Mouse (Mus musculus) stomach, embryonic 16.5 days (tissue): ENCODE results near the gene Adcy6. TPM values are rescaled to one million over a fixed set of nuclear protein-coding genes. Genes with fewer than 3 reads are reported as not detected.

Experiments
- ATAC-seq: fragments of 200-750 bp; cut with Nextera tagmentation; 2 replicates; pipeline ENCODE4 v1.8.0; 2017; ENCODE audit warnings: moderate number of reproducible peaks, moderate TSS enrichment; ENCODE audit not compliant: insufficient read depth, low FRiP score
- H3K27ac ChIP-seq: fragments of 300-500 bp; sonication (generic); 2 replicates; pipeline ENCODE4 v1.5.1; 2014; ENCODE audit warnings: low read length
- H3K27me3 ChIP-seq: fragments of 300-500 bp; sonication (generic); 2 replicates; pipeline ENCODE4 v1.6.1; 2014; ENCODE audit warnings: low read length, control low read depth, mixed read lengths; ENCODE audit not compliant: control insufficient read depth, insufficient read depth
- H3K36me3 ChIP-seq: fragments of 300-500 bp; sonication (generic); 2 replicates; pipeline ENCODE4 v1.6.1; 2014; ENCODE audit warnings: low read length; ENCODE audit not compliant: control insufficient read depth, insufficient read depth
- H3K4me1 ChIP-seq: fragments of 300-500 bp; sonication (generic); 2 replicates; pipeline ENCODE4 v1.6.1; 2014; ENCODE audit warnings: low read length, control low read depth, mixed read lengths; ENCODE audit not compliant: control insufficient read depth, insufficient read depth
- H3K4me2 ChIP-seq: fragments of 300-500 bp; sonication (generic); 2 replicates; pipeline ENCODE4 v1.6.1; 2014; ENCODE audit warnings: low read depth, low read length, mixed read lengths
- H3K4me3 ChIP-seq: fragments of 300-500 bp; sonication (generic); replicated peaks from 2 replicates; pipeline ENCODE4 v1.5.1; 2014; ENCODE audit warnings: mild to moderate bottlenecking, low read length
- H3K9ac ChIP-seq: fragments of 300-500 bp; sonication (generic); 2 replicates; pipeline ENCODE4 v1.6.1; 2014; ENCODE audit warnings: low read length
- H3K9me3 ChIP-seq: fragments of 300-500 bp; sonication (generic); replicated peaks from 2 replicates; pipeline ENCODE4 v1.6.1; 2016; ENCODE audit warnings: low read length, control low read depth; ENCODE audit not compliant: control insufficient read depth
- WGBS: fragments of 180-500 bp; shearing (Covaris S2); extraction: QIAGEN DNeasy Blood & Tissue Kit; methylation state at CpG from one replicate; pipeline ENCODE4 v1.1.7; 2014; 5-methylcytosine and 5-hydroxymethylcytosine counted together
- polyA plus RNA-seq: library from polyadenylated mRNA; unstranded; fragments of >200 nt; fragmentation: Nextera tagmentation; extraction: Ambion mirVana; gene quantifications from 2 replicates; pipeline ENCODE4 v1.2.1, GENCODE M21; 2015

The Adcy6 gene
- polyA plus RNA-seq, 1 experiment from 2014 or later: 17.8 TPM

DNA sequence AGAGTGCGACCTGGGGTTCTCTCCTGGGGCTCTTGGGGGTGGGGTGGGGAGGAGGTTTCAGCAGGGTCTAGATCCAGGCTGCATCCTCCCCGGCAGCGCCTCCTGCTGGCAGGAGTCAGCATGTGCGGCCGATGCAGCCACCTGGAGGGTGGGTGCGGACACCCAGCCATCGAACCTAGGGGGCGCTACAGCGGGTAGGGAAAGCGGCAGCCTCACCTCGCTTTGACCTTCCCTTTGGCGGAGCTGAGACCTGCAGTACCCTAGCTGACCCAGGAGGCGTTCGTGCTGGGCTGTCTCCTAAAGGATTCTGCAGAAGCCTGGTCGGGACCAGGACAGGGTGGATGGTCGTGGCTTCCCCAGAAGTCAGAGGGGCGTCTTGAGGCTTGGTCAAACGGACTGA lies 21.6 kb upstream of the Adcy6 start:
- Histone ChIP-seq H3K4me2 (peak overlapping the region; percentile 95), H3K9me3 (no peaks in the 10 kb centered on the region), H3K9ac (peak overlapping the region; percentile 74), H3K27ac (peak overlapping the region; percentile 74), H3K4me1 (peaks cover 53% of the 10 kb centered on the region), H3K4me3 (peak overlapping the region; percentile 75), H3K27me3 (peaks cover 16% of the 10 kb centered on the region), H3K36me3 (no peaks in the 10 kb centered on the region)
- ATAC-seq: no peak
- under 1% methylated on average over 18 of the region's 18 CpGs for WGBS

DNA sequence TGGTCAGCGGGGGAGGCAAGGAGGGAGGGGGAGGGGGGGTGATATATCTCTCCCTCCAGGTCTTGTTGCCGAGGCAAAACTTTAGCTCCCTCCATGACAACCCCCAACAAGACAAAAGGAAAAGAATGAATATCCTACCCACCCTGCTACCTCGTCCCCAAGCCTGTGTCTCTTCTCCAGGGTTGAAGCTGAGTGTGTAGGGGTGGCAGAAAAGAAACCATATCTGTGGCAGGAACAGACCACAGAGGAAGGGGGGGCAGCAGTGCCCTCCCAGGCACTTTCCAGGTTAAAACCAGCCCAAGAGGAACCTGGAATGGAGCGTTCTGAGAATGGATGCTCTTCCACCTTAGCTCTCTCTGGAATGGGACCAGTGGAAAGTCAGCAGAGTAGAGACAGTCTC lies 20.7 kb upstream of the Adcy6 start, which contains the start of gene Cacnb3:
Gene Cacnb3 (plus strand): TSS at position 301 of the 400 bp plus-strand sequence.
- Histone ChIP-seq H3K27ac (peak within 1 kb of the TSS; percentile 74), H3K4me3 (peak within 1 kb of the TSS; percentile 75), H3K36me3 (no peaks in the 10 kb centered on the region), H3K9ac (peak within 1 kb of the TSS; percentile 74), H3K4me1 (peaks cover 44% of the 10 kb centered on the region), H3K9me3 (no peaks in the 10 kb centered on the region), H3K4me2 (peak within 1 kb of the TSS; percentile 95), H3K27me3 (peaks cover 16% of the 10 kb centered on the region)
- no peak for ATAC-seq
- WGBS: 45% methylated on average over 4 of the region's 4 CpGs

DNA sequence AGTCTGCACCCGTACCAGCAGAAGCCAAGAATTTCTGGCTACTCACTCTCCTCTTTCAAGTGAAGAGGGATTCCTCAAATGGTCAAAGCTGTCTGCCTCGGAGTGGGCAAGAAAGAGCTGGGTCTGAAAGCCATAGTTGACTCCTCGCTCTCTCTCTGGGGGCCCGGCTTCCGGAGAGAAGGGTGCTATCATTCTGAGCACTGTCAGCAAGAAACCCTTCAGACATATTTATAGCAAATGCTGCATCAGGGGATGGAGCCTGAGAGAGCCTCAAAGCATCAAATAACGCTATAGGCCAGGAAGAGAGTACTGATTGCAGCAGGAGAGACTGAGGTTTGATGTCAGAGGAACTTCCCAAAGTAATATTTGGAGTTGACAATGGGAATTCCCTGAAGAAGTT lies 19.6 kb upstream of the Adcy6 start:
- no peaks in the 10 kb centered on the region for H3K36me3 ChIP-seq
- peak overlapping the region; percentile 11; the same call in 1 of the 2 replicates for H3K27ac ChIP-seq
- H3K4me3 ChIP-seq: no peak overlapping the region
- WGBS: 45% methylated on average over 6 of the region's 6 CpGs
- ATAC-seq: no peak
- peaks cover 43% of the 10 kb centered on the region for H3K4me1 ChIP-seq
- H3K9me3 ChIP-seq: no peaks in the 10 kb centered on the region
- H3K27me3 ChIP-seq: peaks cover 16% of the 10 kb centered on the region
- H3K4me2 ChIP-seq: 0 out of 2 replicates have a peak overlapping the region, but pooled peaks have one; percentile 49
- 0 out of 2 replicates have a peak overlapping the region, but pooled peaks have one; percentile 60 for H3K9ac ChIP-seq

DNA sequence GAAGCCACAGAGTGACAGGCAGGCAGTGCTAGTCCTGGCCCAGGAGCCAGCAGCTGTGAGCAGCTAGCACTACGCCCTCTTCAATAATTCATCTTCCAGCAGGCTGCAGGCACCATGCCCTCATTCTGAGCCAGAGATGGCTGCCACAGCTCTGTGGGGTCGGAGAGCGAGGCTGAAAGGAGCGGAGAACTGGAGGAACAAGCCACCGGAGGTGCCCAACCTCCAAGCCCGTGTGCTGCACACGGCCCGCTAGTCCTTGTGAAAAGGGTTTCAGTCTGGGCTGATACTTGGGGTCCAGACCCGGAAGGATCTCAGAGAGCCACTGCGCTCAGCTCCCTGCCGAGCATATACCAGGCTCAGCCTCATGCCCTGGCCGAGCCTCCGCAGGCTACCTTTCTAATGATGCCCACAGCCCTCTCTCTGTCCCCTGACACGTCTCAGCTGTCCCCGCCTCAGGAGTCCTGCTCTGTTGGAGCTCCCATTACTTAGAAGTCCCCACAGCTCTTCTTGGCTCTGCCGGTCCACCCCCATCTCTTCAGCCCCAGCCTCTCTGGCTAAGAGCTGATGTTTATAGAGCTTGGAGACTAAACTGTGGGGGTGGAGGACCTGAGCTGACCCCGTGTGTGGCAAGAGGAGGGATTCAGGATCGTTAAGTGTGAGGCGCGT lies 18.8 kb upstream of the Adcy6 start:
- H3K4me2 ChIP-seq: peak overlapping the region; percentile 49
- H3K9ac ChIP-seq: peak overlapping the region; percentile 60
- WGBS: 15% methylated on average over 20 of the region's 20 CpGs
- peak overlapping the region; percentile 14; the same call in 1 of the 2 replicates for H3K4me3 ChIP-seq
- peak overlapping the region; percentile 11 for H3K27ac ChIP-seq
- ATAC-seq: peak; percentile 12; the same call in 1 of the 2 replicates
- H3K36me3 ChIP-seq: no peaks in the 10 kb centered on the region
- peaks cover 16% of the 10 kb centered on the region for H3K27me3 ChIP-seq
- H3K4me1 ChIP-seq: peaks cover 38% of the 10 kb centered on the region
- H3K9me3 ChIP-seq: no peaks in the 10 kb centered on the region; the same call in 1 of the 2 replicates

DNA sequence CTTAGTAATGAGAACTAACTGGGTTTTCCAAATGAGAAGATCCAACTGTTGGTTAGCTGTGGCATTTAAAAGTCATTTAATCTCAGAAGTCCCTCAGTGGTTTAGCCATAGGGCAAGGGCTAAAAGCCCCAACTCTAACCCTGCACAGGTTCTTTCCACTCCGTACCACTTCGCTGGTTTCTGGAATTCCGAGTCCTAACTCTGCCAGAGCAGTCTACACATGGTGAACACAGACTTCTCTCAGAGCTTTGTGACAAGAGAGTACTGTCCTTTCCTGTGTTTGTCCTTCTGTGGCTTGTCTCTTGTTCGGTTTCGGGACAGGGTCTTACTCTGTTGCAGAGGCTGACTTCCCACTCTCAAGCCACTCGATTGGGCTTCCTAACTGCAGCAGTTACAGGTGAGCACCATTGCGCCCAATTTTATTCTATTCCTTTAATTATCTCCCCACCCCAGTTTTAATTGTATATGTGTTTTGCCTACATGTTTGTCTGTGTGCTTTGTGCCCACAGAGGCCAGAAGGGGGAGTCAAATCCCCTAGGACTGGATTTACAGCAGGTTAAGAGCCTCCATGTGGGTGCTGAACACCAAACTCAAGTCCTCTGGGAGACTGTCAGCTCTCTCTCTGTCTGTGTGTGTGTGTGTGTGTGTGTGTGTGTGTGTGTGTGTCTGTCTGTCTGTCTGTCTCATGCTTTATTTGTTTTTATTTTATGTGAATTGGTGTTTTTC lies 16.8 kb upstream of the Adcy6 start:
- ATAC-seq: no peak
- Histone ChIP-seq H3K27me3 (0 out of 2 replicates have a peak, but pooled peaks cover 8% of the 10 kb centered on the region), H3K4me1 (peaks cover 21% of the 10 kb centered on the region), H3K4me3 (no peak overlapping the region), H3K4me2 (no peak overlapping the region), H3K9me3 (no peaks in the 10 kb centered on the region; the same call in 1 of the 2 replicates), H3K27ac (no peak overlapping the region), H3K36me3 (no peaks in the 10 kb centered on the region), H3K9ac (no peak overlapping the region)
- 77% methylated on average over 7 of the region's 7 CpGs for WGBS

DNA sequence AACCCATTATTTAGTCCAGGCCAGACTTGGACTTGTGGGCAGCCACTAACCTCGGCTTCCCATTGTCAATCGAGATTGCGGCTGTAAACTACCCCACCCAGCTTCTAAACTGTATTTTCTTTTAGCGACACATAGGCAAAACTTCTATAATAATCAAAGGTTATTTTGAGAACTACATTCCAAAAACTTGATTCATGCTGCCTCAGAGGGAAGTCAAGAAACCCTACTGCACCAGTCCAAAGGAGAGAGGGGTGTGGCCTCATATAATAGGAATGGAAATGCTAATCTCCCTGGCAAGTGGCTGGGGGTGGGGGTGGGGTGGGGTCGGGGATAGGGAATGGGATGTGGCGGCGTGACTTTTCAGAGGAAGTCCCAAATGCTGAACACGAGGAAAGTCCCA lies 16.2 kb upstream of the Adcy6 start:
- Histone ChIP-seq H3K4me2 (no peak overlapping the region), H3K27ac (no peak overlapping the region), H3K9me3 (no peaks in the 10 kb centered on the region; the same call in 1 of the 2 replicates), H3K4me1 (peaks cover 16% of the 10 kb centered on the region), H3K9ac (no peak overlapping the region), H3K27me3 (0 out of 2 replicates have a peak, but pooled peaks cover 8% of the 10 kb centered on the region), H3K36me3 (no peaks in the 10 kb centered on the region), H3K4me3 (no peak overlapping the region)
- no peak for ATAC-seq
- WGBS: 18% methylated on average over 8 of the region's 8 CpGs

DNA sequence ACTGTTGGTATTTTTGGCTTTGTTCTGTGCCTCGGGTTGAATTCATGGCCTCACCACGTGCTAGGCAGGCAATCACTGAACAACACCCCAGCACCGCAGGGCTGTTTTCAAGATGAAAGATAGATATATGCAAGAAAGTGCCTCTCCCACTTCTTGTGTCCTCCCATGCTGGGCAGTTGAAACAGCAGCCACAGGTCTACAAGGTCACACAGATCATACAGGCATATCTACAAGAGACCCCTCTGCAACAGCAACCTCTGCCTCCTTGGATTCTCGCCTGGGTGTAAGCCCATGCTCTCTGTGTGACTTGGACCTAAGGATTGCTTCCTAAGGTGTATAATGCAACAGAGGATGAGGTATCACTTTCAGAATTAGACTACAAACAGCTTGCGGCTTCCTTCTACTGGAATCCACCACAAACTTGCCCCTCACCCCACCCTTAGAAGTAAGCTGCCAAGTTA lies 13.5 kb upstream of the Adcy6 start:
- H3K9ac ChIP-seq: no peak overlapping the region
- H3K27me3 ChIP-seq: no peaks in the 10 kb centered on the region; the same call in 1 of the 2 replicates
- H3K4me2 ChIP-seq: no peak overlapping the region
- peak overlapping the region; percentile 10 for H3K27ac ChIP-seq
- no peak overlapping the region for H3K4me3 ChIP-seq
- whole genome bisulfite sequencing: 50% methylated on average over 5 of the region's 5 CpGs
- peaks cover 5% of the 10 kb centered on the region for H3K4me1 ChIP-seq
- H3K9me3 ChIP-seq: no peaks in the 10 kb centered on the region; the same call in 1 of the 2 replicates
- no peak for ATAC-seq
- no peaks in the 10 kb centered on the region for H3K36me3 ChIP-seq

DNA sequence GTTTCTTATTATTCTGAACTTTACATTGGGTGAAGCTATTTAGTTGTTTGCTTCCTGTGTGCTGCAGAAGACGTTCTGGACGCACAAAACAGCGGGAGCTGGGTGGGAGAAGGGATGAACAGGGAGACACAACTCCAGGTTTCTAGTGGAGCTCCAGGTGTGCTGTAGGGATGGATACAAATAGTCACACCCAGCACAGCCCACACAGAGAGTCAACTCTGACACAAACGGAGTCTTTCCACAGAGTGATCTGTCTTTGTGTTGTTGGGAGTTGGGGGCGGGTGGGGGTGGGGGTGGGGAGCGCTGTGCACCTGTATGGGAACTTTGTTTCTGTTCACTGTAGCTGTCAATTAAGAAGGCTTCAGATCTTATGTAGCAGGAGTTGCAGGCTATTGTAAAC lies 12.8 kb upstream of the Adcy6 start:
- no peak overlapping the region for H3K27ac ChIP-seq
- WGBS: 17% methylated on average over 6 of the region's 6 CpGs
- no peaks in the 10 kb centered on the region; the same call in 1 of the 2 replicates for H3K9me3 ChIP-seq
- no peaks in the 10 kb centered on the region; the same call in 1 of the 2 replicates for H3K4me1 ChIP-seq
- ATAC-seq: no peak
- H3K27me3 ChIP-seq: no peaks in the 10 kb centered on the region; the same call in 1 of the 2 replicates
- no peak overlapping the region for H3K4me3 ChIP-seq
- H3K36me3 ChIP-seq: no peaks in the 10 kb centered on the region
- no peak overlapping the region for H3K4me2 ChIP-seq
- H3K9ac ChIP-seq: no peak overlapping the region

DNA sequence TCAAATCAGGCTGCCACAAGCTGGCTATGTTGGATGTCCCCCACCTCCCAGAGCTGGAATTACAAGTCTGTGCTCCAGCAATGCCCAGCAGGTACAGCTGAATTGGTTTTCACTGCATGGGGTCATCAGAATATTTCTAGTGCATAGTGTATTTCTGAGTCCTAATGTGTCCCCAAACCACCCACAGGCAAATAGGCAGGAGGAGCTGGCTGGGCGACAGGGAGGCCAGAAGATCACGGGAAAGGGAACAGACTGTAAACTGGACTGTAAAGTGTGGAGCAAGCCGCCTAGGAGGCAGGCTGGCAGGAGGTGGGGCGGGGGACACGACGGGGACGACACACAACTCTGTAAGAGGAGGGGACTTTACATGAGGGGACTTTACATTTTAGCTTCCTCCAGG lies 12.3 kb upstream of the Adcy6 start:
- Histone ChIP-seq H3K4me3 (no peak overlapping the region), H3K9me3 (no peaks in the 10 kb centered on the region; the same call in 1 of the 2 replicates), H3K27ac (no peak overlapping the region), H3K27me3 (no peaks in the 10 kb centered on the region; the same call in 1 of the 2 replicates), H3K4me1 (no peaks in the 10 kb centered on the region; the same call in 1 of the 2 replicates), H3K9ac (0 out of 2 replicates have a peak overlapping the region, but pooled peaks have one; percentile 11), H3K4me2 (no peak overlapping the region), H3K36me3 (no peaks in the 10 kb centered on the region)
- ATAC-seq: no peak
- WGBS: 11% methylated on average over 7 of the region's 7 CpGs
